Mouse (Mus musculus): ENCODE results near the gene Ston1. TPM values are rescaled to one million over a fixed set of nuclear protein-coding genes. Genes with fewer than 3 reads are reported as not detected.

The Ston1 gene
- polyA plus RNA-seq, 1 experiment, result 16.6 TPM

DNA sequence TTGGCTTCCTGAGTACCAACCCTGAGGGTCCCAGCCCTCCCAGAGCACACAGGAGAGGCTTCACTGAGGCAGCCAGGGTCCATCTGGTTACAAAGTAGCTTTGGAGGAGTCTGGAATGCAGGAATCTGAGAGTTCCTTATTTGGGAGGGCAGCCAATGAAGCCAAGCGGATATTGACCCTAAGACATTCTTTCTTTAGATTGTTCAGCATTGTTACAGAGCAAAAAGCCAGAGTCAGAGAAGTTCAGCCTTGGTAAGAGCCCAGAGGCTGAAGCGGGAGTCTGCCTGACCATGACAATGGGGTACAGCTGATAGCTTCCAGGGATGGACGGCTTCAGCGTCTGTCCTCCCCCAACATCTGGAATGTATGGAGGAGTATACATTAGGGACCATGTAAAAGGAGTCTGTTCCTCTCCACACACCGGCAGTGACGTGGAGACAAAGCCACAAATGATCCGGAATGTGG is 28.9 kb downstream of the Ston1 start:
- Histone ChIP-seq H3K4me2 (ENCODE audit: low read depth) (peak overlapping the region; percentile 81), H3K36me3 (ENCODE audit: control insufficient read depth, insufficient read depth) (no peaks in the 10 kb centered on the region), H3K79me2 (ENCODE audit: control insufficient read depth, insufficient read depth) (peaks cover 55% of the 10 kb centered on the region), H3K27me3 (ENCODE audit: control insufficient read depth, insufficient read depth, insufficient read length) (no peaks in the 10 kb centered on the region), H3ac (ENCODE audit: control insufficient read depth, insufficient read length) (no peak overlapping the region), H3K4me3 (peak overlapping the region; percentile 16)
- TF ChIP-seq MYOG (IDR thresholded peaks at IDR 0.05; ENCODE audit: control insufficient read depth in 1 of 3, insufficient read depth in 1 of 3, insufficient read length in 2 of 3, low read depth in 2 of 3) (no peak), POLR2A (IDR thresholded peaks at IDR 0.05; ENCODE audit: insufficient read length, low read depth) (no peak), TCF12 (IDR thresholded peaks at IDR 0.05; ENCODE audit: insufficient read depth, poor library complexity, severe bottlenecking) (no peak)

DNA sequence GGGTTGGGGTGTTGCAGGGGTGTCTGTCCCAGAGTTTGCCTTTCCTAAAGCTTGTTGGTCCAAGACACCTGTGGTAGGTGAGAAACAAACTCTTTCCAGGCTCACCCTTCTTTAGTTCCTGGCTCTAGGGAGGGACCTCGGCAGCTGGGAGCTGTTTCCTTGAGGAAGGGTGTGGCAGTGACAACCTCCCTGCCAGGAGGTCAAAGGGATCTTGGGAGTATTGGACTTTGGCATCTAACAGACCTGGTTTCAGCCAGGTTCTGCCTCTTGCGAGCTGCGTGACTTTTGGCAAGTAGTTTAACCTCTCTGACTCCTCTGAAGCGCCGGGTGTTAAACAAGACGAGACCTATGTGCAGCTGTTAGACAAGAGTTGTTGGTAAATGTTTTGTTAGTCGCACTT is 29.7 kb downstream of the Ston1 start:
- Histone ChIP-seq H3ac (ENCODE audit: control insufficient read depth, insufficient read length) (peak overlapping the region; percentile 15), H3K79me2 (ENCODE audit: control insufficient read depth, insufficient read depth) (peaks cover 63% of the 10 kb centered on the region), H3K4me2 (ENCODE audit: low read depth) (peak overlapping the region; percentile 81), H3K36me3 (ENCODE audit: control insufficient read depth, insufficient read depth) (no peaks in the 10 kb centered on the region), H3K4me3 (peak overlapping the region; percentile 16), H3K27me3 (ENCODE audit: control insufficient read depth, insufficient read depth, insufficient read length) (no peaks in the 10 kb centered on the region)
- TF ChIP-seq POLR2AphosphoS2 (IDR thresholded peaks at IDR 0.05; ENCODE audit: insufficient read length, low read depth), result no peak
- no peak for TF ChIP-seq POLR2A (IDR thresholded peaks at IDR 0.05; ENCODE audit: insufficient read length, low read depth)
- no peak for TF ChIP-seq TCF12 (IDR thresholded peaks at IDR 0.05; ENCODE audit: insufficient read depth, poor library complexity, severe bottlenecking)
- no peak for TF ChIP-seq TCF3 (IDR thresholded peaks at IDR 0.05; ENCODE audit: insufficient read length, low read depth)
- peak in 1 of 3 experiments; percentile 15 for TF ChIP-seq MYOD1 (IDR thresholded peaks at IDR 0.05; ENCODE audit: control insufficient read depth in 1 of 3, insufficient read length in 2 of 3, low read depth in 2 of 3)
- TF ChIP-seq MYOG (IDR thresholded peaks at IDR 0.05; ENCODE audit: control insufficient read depth in 1 of 3, insufficient read depth in 1 of 3, insufficient read length in 2 of 3, low read depth in 2 of 3), result peak in 1 of 3 experiments; percentile 17
- no peak for TF ChIP-seq SRF (IDR thresholded peaks at IDR 0.05; ENCODE audit: control insufficient read depth, insufficient read length, low read depth)

GRCm38 (mm10) chr17:88628676-88629380 is 31.3 kb downstream of the Ston1 start:
- TF ChIP-seq MYOD1 (IDR thresholded peaks at IDR 0.05; ENCODE audit: control insufficient read depth in 1 of 3, insufficient read length in 2 of 3, low read depth in 2 of 3), result no peak
- no peak for TF ChIP-seq REST (IDR thresholded peaks at IDR 0.05; ENCODE audit: insufficient read depth, insufficient read length)
- no peak for TF ChIP-seq USF1 (IDR thresholded peaks at IDR 0.05; ENCODE audit: low read depth)
- TF ChIP-seq TCF12 (IDR thresholded peaks at IDR 0.05; ENCODE audit: insufficient read depth, poor library complexity, severe bottlenecking), result no peak
- TF ChIP-seq POLR2A (IDR thresholded peaks at IDR 0.05; ENCODE audit: insufficient read length, low read depth), result no peak
- TF ChIP-seq MYOG (IDR thresholded peaks at IDR 0.05; ENCODE audit: control insufficient read depth in 1 of 3, insufficient read depth in 1 of 3, insufficient read length in 2 of 3, low read depth in 2 of 3), result no peak
- no peak for TF ChIP-seq TCF3 (IDR thresholded peaks at IDR 0.05; ENCODE audit: insufficient read length, low read depth)
- no peak for TF ChIP-seq POLR2AphosphoS2 (IDR thresholded peaks at IDR 0.05; ENCODE audit: insufficient read length, low read depth)
- no peak for TF ChIP-seq MAX (IDR thresholded peaks at IDR 0.05; ENCODE audit: low read depth)
- no peaks in the 10 kb centered on the region for H3K36me3 ChIP-seq (ENCODE audit: control insufficient read depth, insufficient read depth)
- no peak overlapping the region for H3ac ChIP-seq (ENCODE audit: control insufficient read depth, insufficient read length)
- H3K79me2 ChIP-seq (ENCODE audit: control insufficient read depth, insufficient read depth), result peaks cover 79% of the 10 kb centered on the region
- H3K4me3 ChIP-seq, result peak overlapping the region; percentile 16
- H3K27me3 ChIP-seq (ENCODE audit: control insufficient read depth, insufficient read depth, insufficient read length), result no peaks in the 10 kb centered on the region
- H3K4me2 ChIP-seq (ENCODE audit: low read depth), result peak overlapping the region; percentile 87

- Histone ChIP-seq H3K36me3 (ENCODE audit: control insufficient read depth, insufficient read depth) (no peaks in the 10 kb centered on the region), H3K27me3 (ENCODE audit: control insufficient read depth, insufficient read depth, insufficient read length) (no peaks in the 10 kb centered on the region), H3ac (ENCODE audit: control insufficient read depth, insufficient read length) (no peak overlapping the region), H3K4me3 (peak overlapping the region; percentile 16), H3K4me2 (ENCODE audit: low read depth) (peak overlapping the region; percentile 87), H3K79me2 (ENCODE audit: control insufficient read depth, insufficient read depth) (peaks cover 80% of the 10 kb centered on the region)
- peak in 1 of 3 experiments; percentile 58 for TF ChIP-seq MYOG (IDR thresholded peaks at IDR 0.05; ENCODE audit: control insufficient read depth in 1 of 3, insufficient read depth in 1 of 3, insufficient read length in 2 of 3, low read depth in 2 of 3)
- peak; percentile 10 for TF ChIP-seq POLR2A (IDR thresholded peaks at IDR 0.05; ENCODE audit: insufficient read length, low read depth)
- no peak for TF ChIP-seq CEBPB (IDR thresholded peaks at IDR 0.05; ENCODE audit: insufficient read depth, poor library complexity, severe bottlenecking)
These were observed 31.9 kb downstream of the Ston1 start for GRCm38 (mm10) chr17:88629381-88629759.

GRCm38 (mm10) chr17:88629931-88630553 is 32.6 kb downstream of the Ston1 start:
- peak overlapping the region; percentile 87 for H3K4me2 ChIP-seq (ENCODE audit: low read depth)
- TF ChIP-seq REST (IDR thresholded peaks at IDR 0.05; ENCODE audit: insufficient read depth, insufficient read length), result no peak
- TF ChIP-seq CEBPB (IDR thresholded peaks at IDR 0.05; ENCODE audit: insufficient read depth, poor library complexity, severe bottlenecking), result no peak
- TF ChIP-seq USF1 (IDR thresholded peaks at IDR 0.05; ENCODE audit: low read depth), result no peak
- TF ChIP-seq MAX (IDR thresholded peaks at IDR 0.05; ENCODE audit: low read depth), result no peak
- TF ChIP-seq MYOG (IDR thresholded peaks at IDR 0.05; ENCODE audit: control insufficient read depth in 1 of 3, insufficient read depth in 1 of 3, insufficient read length in 2 of 3, low read depth in 2 of 3), result peak in 1 of 3 experiments; percentile 14
- H3K4me3 ChIP-seq, result peak overlapping the region; percentile 16
- H3ac ChIP-seq (ENCODE audit: control insufficient read depth, insufficient read length), result no peak overlapping the region
- no peaks in the 10 kb centered on the region for H3K27me3 ChIP-seq (ENCODE audit: control insufficient read depth, insufficient read depth, insufficient read length)
- no peaks in the 10 kb centered on the region for H3K36me3 ChIP-seq (ENCODE audit: control insufficient read depth, insufficient read depth)
- peaks cover 81% of the 10 kb centered on the region for H3K79me2 ChIP-seq (ENCODE audit: control insufficient read depth, insufficient read depth)
